Mouse (Mus musculus): ENCODE results near the gene Ffar2. TPM values are rescaled to one million over a fixed set of nuclear protein-coding genes. Genes with fewer than 3 reads are reported as not detected.
A peak's percentile ranks its signal among the peaks of the same experiment; 100 is the strongest.
"Not testable (repeated sequence)": the region's sequence is repeated elsewhere in the genome, so short reads cannot be mapped to it uniquely, and the experiment has no call there.

Gene Ffar2
- polyA plus RNA-seq, 1 experiment from 2014 or later, result 11.7 TPM

DNA sequence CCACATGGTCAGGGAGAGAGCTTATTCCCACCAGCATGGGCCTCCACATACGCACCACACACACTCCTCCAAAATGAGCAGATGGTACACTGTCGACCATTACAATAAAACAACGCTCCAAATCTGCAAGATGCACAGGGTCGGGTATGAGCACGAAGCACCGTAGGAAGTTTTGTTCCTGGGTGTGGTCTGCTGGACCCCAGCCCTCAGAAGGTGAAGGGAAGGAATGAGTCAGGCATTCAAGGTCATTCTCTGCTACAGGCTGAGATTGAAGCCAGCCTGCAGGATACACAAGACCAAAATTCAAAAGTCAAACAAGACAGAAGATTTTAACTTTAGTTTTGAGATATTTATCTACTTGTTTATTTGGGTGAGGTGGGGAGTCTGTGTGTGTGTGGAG lies 24.4 kb upstream of the Ffar2 start:
- Histone ChIP-seq H3K4me3 (ENCODE audit: low read length) (no peak overlapping the region), H3K4me2 (ENCODE audit: low read depth, low read length) (no peak overlapping the region), H3K9ac (ENCODE audit: low read depth, low read length) (no peak overlapping the region), H3K36me3 (ENCODE audit: control insufficient read depth, insufficient read depth, low read length) (no peaks in the 10 kb centered on the region), H3K9me3 (ENCODE audit: control insufficient read depth, low read length) (no peaks in the 10 kb centered on the region), H3K27me3 (replicated peaks; ENCODE audit: control insufficient read depth, insufficient read depth, low read length) (no peaks in the 10 kb centered on the region), H3K4me1 (ENCODE audit: control insufficient read depth, insufficient read depth, low read length) (peaks cover 8% of the 10 kb centered on the region; the same call in 1 of the 2 replicates), H3K27ac (ENCODE audit: low read length) (no peak overlapping the region)
- WGBS, result 64% methylated on average over 6 of the region's 6 CpGs
- no peak for ATAC-seq

DNA sequence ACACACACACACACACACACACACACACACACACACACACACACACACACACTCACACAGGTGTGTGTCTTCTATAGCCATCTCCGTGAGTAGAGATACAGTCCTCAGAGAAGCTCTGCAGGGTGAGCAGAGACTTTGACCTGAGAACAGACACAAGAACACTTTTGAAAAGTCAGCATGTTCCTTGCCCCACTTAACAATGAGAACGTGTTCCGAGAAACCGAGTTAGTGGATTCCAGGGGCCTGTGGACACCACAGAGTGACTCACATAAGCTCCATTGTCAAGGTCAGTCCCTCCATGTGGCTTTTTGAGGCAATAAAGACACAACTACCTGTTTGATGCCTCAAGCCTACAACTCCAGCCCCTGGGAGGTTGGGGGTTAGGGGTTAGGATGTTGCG lies 23.8 kb upstream of the Ffar2 start:
- Histone ChIP-seq H3K36me3 (ENCODE audit: control insufficient read depth, insufficient read depth, low read length) (no peaks in the 10 kb centered on the region), H3K9ac (ENCODE audit: low read depth, low read length) (no peak overlapping the region), H3K27ac (ENCODE audit: low read length) (no peak overlapping the region), H3K27me3 (replicated peaks; ENCODE audit: control insufficient read depth, insufficient read depth, low read length) (no peaks in the 10 kb centered on the region), H3K9me3 (ENCODE audit: control insufficient read depth, low read length) (no peaks in the 10 kb centered on the region), H3K4me2 (ENCODE audit: low read depth, low read length) (no peak overlapping the region), H3K4me3 (ENCODE audit: low read length) (no peak overlapping the region), H3K4me1 (ENCODE audit: control insufficient read depth, insufficient read depth, low read length) (peaks cover 8% of the 10 kb centered on the region; the same call in 1 of the 2 replicates)
- peak; percentile 63 for ATAC-seq
- 56% methylated on average over 5 of the region's 5 CpGs for WGBS

DNA sequence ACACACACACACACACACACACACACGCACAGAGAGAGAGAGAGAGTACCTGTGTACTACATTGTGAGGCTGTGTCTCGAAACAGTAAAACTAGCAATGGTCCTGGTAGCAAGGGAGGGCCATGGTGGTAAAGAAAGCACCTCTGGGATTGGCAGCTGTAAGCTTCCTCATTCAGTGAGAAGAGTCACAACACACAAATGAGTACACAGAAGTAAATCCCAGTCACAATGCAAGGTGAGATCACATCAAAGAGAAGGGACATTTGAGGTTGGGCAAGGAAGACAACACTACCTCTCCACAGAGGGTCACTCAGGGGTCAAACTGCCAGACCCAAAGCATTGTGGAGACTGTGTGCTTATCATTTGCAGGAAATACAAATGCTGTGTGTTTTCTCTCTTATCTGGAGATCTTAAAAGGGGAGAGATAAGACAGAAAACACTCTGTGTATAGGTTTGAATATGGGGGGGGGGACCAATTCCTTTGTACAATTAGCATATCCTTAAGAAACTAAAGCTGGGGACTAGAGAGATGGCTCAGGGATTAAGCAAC lies 23.0 kb upstream of the Ffar2 start:
- no peak overlapping the region for H3K4me2 ChIP-seq (ENCODE audit: low read depth, low read length)
- 56% methylated on average over 2 of the region's 2 CpGs for WGBS
- ATAC-seq, result 0 out of 2 replicates have a peak, but pooled peaks have one; percentile 11
- peak overlapping the region; percentile 49; the same call in 1 of the 2 replicates for H3K27ac ChIP-seq (ENCODE audit: low read length)
- no peak overlapping the region for H3K9ac ChIP-seq (ENCODE audit: low read depth, low read length)
- H3K4me1 ChIP-seq (ENCODE audit: control insufficient read depth, insufficient read depth, low read length), result peaks cover 10% of the 10 kb centered on the region; the same call in 1 of the 2 replicates
- H3K36me3 ChIP-seq (ENCODE audit: control insufficient read depth, insufficient read depth, low read length), result no peaks in the 10 kb centered on the region
- H3K4me3 ChIP-seq (ENCODE audit: low read length), result no peak overlapping the region
- H3K27me3 ChIP-seq (replicated peaks; ENCODE audit: control insufficient read depth, insufficient read depth, low read length), result no peaks in the 10 kb centered on the region
- H3K9me3 ChIP-seq (ENCODE audit: control insufficient read depth, low read length), result no peaks in the 10 kb centered on the region

DNA sequence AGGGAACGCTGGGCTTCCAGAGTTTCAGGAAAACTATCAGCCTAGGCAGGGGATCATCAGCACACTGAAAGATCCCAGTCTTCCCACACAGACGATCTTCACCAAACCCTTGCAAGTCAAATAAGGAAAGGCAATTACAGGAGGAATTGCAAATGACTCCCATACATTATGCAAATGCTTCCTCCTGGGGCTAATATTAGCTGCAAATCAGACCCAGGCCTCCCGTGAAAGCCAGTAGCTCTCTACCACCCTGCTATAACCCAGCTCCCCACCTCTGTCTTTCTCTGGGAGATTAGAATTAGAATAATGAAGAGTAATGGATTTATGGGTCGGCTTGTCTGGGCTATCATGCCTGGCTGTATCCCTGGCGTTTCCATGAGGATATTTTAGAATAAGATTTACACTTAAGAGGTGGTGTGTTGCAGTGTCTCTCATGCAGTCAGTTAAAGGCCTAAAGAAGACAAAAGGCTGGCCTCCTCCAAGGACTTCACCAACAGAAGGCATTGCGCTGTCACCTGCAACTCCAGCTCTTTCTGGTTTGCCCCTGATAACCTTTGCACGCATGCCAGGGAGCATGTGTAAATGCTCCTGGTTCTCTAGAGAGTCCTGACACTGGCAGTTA lies 21.2 kb upstream of the Ffar2 start:
- H3K36me3 ChIP-seq (ENCODE audit: control insufficient read depth, insufficient read depth, low read length), result no peaks in the 10 kb centered on the region
- no peak overlapping the region for H3K9ac ChIP-seq (ENCODE audit: low read depth, low read length)
- no peaks in the 10 kb centered on the region for H3K27me3 ChIP-seq (replicated peaks; ENCODE audit: control insufficient read depth, insufficient read depth, low read length)
- H3K4me2 ChIP-seq (ENCODE audit: low read depth, low read length), result no peak overlapping the region
- ATAC-seq, result no peak
- WGBS, result 35% methylated on average over 7 of the region's 7 CpGs
- no peaks in the 10 kb centered on the region for H3K9me3 ChIP-seq (ENCODE audit: control insufficient read depth, low read length)
- H3K4me1 ChIP-seq (ENCODE audit: control insufficient read depth, insufficient read depth, low read length), result peaks cover 15% of the 10 kb centered on the region
- H3K4me3 ChIP-seq (ENCODE audit: low read length), result no peak overlapping the region
- no peak overlapping the region; the same call in 1 of the 2 replicates for H3K27ac ChIP-seq (ENCODE audit: low read length)

DNA sequence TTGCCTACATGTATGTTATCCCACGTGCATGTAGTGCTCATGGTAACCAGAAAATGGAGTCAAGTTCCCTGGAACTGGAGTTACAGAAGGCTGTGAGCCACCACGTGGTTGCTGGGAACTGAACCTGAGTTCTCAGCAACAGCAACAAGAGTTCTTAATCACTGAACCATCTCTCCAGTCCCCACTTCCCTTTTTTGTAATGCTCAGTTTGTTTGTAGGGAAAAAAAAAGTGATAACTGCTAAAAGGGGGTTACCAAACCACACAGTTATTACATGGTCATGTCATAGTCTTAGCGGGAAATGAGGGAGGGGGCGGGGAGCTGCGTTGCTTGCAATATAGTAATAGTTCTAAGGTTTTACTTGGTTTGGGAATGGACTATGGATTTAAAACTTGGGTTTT lies 18.5 kb upstream of the Ffar2 start:
- no peak for ATAC-seq
- H3K4me3 ChIP-seq (ENCODE audit: low read length), result no peak overlapping the region
- no peak overlapping the region for H3K9ac ChIP-seq (ENCODE audit: low read depth, low read length)
- no peaks in the 10 kb centered on the region for H3K36me3 ChIP-seq (ENCODE audit: control insufficient read depth, insufficient read depth, low read length)
- no peak overlapping the region for H3K4me2 ChIP-seq (ENCODE audit: low read depth, low read length)
- WGBS, result 83% methylated on average over 5 of the region's 5 CpGs
- no peaks in the 10 kb centered on the region for H3K9me3 ChIP-seq (ENCODE audit: control insufficient read depth, low read length)
- H3K4me1 ChIP-seq (ENCODE audit: control insufficient read depth, insufficient read depth, low read length), result peaks cover 11% of the 10 kb centered on the region
- H3K27me3 ChIP-seq (replicated peaks; ENCODE audit: control insufficient read depth, insufficient read depth, low read length), result no peaks in the 10 kb centered on the region
- no peak overlapping the region for H3K27ac ChIP-seq (ENCODE audit: low read length)

DNA sequence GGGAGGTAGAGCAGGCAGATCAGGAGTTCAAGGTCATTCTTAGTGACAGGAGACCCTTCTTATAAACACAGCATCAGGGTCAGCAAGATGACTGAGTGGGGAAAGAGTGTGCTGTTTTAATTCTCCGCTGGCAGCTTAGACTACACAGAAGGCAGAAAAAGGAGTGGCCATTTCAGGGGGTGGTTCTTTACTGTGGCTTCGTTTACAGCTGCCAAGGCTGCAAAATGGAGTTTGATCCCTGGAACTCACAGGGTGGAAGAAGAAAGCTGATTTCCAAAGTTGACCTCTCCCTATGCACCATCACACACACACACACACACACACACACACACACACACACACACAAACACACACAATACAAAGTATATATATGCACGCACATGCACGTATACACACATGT lies 17.8 kb upstream of the Ffar2 start:
- ATAC-seq, result peak; percentile 68
- 62% methylated on average over 4 of the region's 4 CpGs for WGBS
- H3K27me3 ChIP-seq (replicated peaks; ENCODE audit: control insufficient read depth, insufficient read depth, low read length), result no peaks in the 10 kb centered on the region
- H3K4me1 ChIP-seq (ENCODE audit: control insufficient read depth, insufficient read depth, low read length), result peaks cover 11% of the 10 kb centered on the region
- H3K9me3 ChIP-seq (ENCODE audit: control insufficient read depth, low read length), result no peaks in the 10 kb centered on the region
- no peak overlapping the region for H3K4me2 ChIP-seq (ENCODE audit: low read depth, low read length)
- H3K27ac ChIP-seq (ENCODE audit: low read length), result no peak overlapping the region
- H3K36me3 ChIP-seq (ENCODE audit: control insufficient read depth, insufficient read depth, low read length), result no peaks in the 10 kb centered on the region
- H3K9ac ChIP-seq (ENCODE audit: low read depth, low read length), result no peak overlapping the region
- H3K4me3 ChIP-seq (ENCODE audit: low read length), result no peak overlapping the region

DNA sequence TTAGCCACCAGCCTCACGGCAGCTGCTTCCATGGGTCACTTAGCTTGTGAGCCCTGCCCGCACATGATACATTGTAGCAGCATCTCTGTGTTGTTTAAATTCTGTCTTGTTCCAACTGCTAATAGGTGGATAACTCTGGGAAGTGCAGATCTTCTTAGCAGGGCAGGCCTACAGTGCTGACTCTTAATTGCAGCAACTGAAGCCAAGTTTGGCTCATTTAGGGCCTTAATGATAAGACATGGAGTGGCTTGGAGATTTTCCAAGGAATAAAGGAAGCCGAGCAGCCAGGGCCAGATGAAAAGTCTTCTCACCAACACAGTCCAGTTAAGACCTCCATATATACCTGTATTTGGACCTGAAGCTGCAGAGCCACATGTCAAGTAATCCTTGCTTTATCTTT lies 16.7 kb upstream of the Ffar2 start:
- WGBS, result 64% methylated on average over 3 of the region's 3 CpGs
- Histone ChIP-seq H3K9me3 (ENCODE audit: control insufficient read depth, low read length) (no peaks in the 10 kb centered on the region), H3K27ac (ENCODE audit: low read length) (no peak overlapping the region), H3K4me1 (ENCODE audit: control insufficient read depth, insufficient read depth, low read length) (peaks cover 11% of the 10 kb centered on the region), H3K9ac (ENCODE audit: low read depth, low read length) (no peak overlapping the region), H3K4me3 (ENCODE audit: low read length) (no peak overlapping the region), H3K4me2 (ENCODE audit: low read depth, low read length) (no peak overlapping the region), H3K36me3 (ENCODE audit: control insufficient read depth, insufficient read depth, low read length) (no peaks in the 10 kb centered on the region), H3K27me3 (replicated peaks; ENCODE audit: control insufficient read depth, insufficient read depth, low read length) (no peaks in the 10 kb centered on the region)
- ATAC-seq, result no peak

DNA sequence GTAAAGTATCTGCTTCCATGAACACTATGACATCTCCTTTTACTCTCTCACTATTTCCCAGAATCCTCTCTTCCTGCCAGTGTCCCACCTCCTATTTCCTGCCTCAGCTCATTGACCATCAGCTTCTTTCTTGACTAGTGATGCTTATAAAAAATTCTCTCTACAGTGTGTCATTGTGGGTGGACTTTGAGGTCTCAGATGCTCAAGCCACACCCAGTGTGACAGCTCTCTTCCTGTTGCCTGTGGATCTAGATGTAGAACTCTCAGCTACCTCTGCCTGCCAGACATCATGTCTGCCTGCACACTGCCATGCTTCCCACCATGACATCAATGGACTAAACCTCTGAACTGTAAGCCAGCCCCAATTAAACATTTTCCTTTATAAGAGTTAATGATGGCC lies 13.7 kb upstream of the Ffar2 start:
- no peak overlapping the region for H3K4me2 ChIP-seq (ENCODE audit: low read depth, low read length)
- no peak overlapping the region for H3K27ac ChIP-seq (ENCODE audit: low read length)
- no peak overlapping the region for H3K9ac ChIP-seq (ENCODE audit: low read depth, low read length)
- ATAC-seq, result no peak
- no peak overlapping the region for H3K4me3 ChIP-seq (ENCODE audit: low read length)
- H3K36me3 ChIP-seq (ENCODE audit: control insufficient read depth, insufficient read depth, low read length), result no peaks in the 10 kb centered on the region
- peaks cover 7% of the 10 kb centered on the region; the same call in 1 of the 2 replicates for H3K4me1 ChIP-seq (ENCODE audit: control insufficient read depth, insufficient read depth, low read length)
- no peaks in the 10 kb centered on the region for H3K27me3 ChIP-seq (replicated peaks; ENCODE audit: control insufficient read depth, insufficient read depth, low read length)
- no peaks in the 10 kb centered on the region for H3K9me3 ChIP-seq (ENCODE audit: control insufficient read depth, low read length)

DNA sequence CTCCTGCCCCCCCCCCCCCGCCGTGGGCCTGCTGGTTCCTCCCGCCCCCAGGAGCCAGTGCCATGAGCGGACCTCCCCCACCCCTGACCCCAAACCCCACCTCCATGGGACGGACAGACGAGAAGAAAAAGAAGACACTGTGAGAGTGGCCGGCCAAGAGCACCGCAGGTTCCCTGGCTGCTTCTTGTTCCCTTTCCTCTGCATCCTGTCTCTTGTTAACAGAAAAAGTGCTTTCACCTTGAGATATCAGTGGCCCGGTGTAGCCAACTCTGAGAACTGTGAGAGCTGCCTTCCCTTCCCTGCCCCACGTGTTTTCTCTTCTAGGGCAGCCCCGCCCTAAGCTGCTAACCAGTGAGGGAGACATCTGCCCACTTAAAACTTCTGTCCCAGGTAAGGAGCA lies 9.1 kb upstream of the Ffar2 start:
- H3K4me3 ChIP-seq (ENCODE audit: low read length); H3K4me2 ChIP-seq (ENCODE audit: low read depth, low read length); H3K9me3 ChIP-seq (ENCODE audit: control insufficient read depth, low read length); H3K36me3 ChIP-seq (ENCODE audit: control insufficient read depth, insufficient read depth, low read length); H3K4me1 ChIP-seq (ENCODE audit: control insufficient read depth, insufficient read depth, low read length); H3K27ac ChIP-seq (ENCODE audit: low read length); H3K27me3 ChIP-seq (replicated peaks; ENCODE audit: control insufficient read depth, insufficient read depth, low read length); H3K9ac ChIP-seq (ENCODE audit: low read depth, low read length); ATAC-seq: not testable (repeated sequence)
- 52% methylated on average over 9 of the region's 11 CpGs for WGBS

DNA sequence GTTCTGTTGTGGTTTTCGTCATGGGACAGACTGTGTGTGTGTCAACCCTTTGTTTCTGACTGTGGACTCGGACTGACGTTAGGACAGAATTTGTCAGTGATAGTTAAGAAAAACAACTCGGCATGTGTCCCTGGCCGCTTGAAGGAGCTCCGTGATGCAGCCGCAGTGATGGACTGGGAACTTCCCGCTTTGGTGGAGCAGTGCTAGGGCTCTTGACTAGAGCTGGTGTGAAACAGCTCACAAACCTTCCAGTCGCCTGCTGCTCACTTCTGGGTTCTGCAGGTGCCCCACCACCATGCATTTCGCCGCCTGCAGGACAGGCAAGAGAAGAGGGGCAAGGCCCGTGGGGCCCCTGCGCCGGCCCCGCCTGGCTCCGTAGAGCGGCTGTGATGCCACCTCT lies 8.7 kb upstream of the Ffar2 start:
- no peak for ATAC-seq
- H3K27ac ChIP-seq (ENCODE audit: low read length), result no peak overlapping the region
- no peaks in the 10 kb centered on the region for H3K4me1 ChIP-seq (ENCODE audit: control insufficient read depth, insufficient read depth, low read length)
- 74% methylated on average over 16 of the region's 17 CpGs for WGBS
- H3K27me3 ChIP-seq (replicated peaks; ENCODE audit: control insufficient read depth, insufficient read depth, low read length), result no peaks in the 10 kb centered on the region
- no peak overlapping the region for H3K4me3 ChIP-seq (ENCODE audit: low read length)
- H3K36me3 ChIP-seq (ENCODE audit: control insufficient read depth, insufficient read depth, low read length), result no peaks in the 10 kb centered on the region
- no peak overlapping the region for H3K4me2 ChIP-seq (ENCODE audit: low read depth, low read length)
- H3K9ac ChIP-seq (ENCODE audit: low read depth, low read length), result no peak overlapping the region
- H3K9me3 ChIP-seq (ENCODE audit: control insufficient read depth, low read length), result peaks cover 3% of the 10 kb centered on the region; the same call in 1 of the 2 replicates
